Mouse (Mus musculus): ENCODE measurements around the gene Olfr640.

- TF ChIP-seq CTCF (IDR thresholded peaks at IDR 0.05; ENCODE audit: insufficient read depth, low read depth, low read length) (no peak), POLR2A (IDR thresholded peaks at IDR 0.05; ENCODE audit: insufficient read depth, low read depth, low read length) (no peak)
Measured at GRCm38 (mm10) chr7:104059215-104059614, 33.8 kb upstream of the Olfr640 start.

All from olfactory bulb, adult 2 months (tissue).